ENCODE assay signal across 15 mouse cellular contexts in genomic region chr19:58878560-58878959, GRCm38 (mm10).
DNase-seq lines count a peak whose midpoint lies in the region; ATAC-seq and TF ChIP-seq lines count a peak whose summit lies in the region.
"Had no signal": no experiment of that assay in that cellular context is flagged by ENCODE, and none has a peak within 500 bp of the region (broad histone marks: within the 10 kb centered on the region; RNA-seq: fewer than 3 reads in every experiment).

No protein-coding gene starts in this region.

- no peaks in the 10 kb centered on the region for H3K27me3 ChIP-seq in heart, embryonic 16.5 days (ENCODE audit: control insufficient read depth, insufficient read depth, low read length)
- no peaks in the 10 kb centered on the region for H3K27me3 ChIP-seq in midbrain, postnatal 0 days (ENCODE audit: insufficient read depth, low read length)
- H3K27me3 ChIP-seq in midbrain, embryonic 15.5 days (replicated peaks), result no peaks in the 10 kb centered on the region

- no peaks in the 10 kb centered on the region for H3K36me3 ChIP-seq in heart, embryonic 16.5 days (ENCODE audit: control insufficient read depth, insufficient read depth)
- H3K36me3 ChIP-seq in midbrain, postnatal 0 days (ENCODE audit: insufficient read depth, low read length), result no peaks in the 10 kb centered on the region
- no peaks in the 10 kb centered on the region for H3K36me3 ChIP-seq in midbrain, embryonic 15.5 days (replicated peaks)
- H3K36me3 ChIP-seq: forebrain, embryonic 10.5 days had no signal

- TF ChIP-seq POLR2A in embryonic fibroblast, embryonic 13.5 days (IDR thresholded peaks at IDR 0.05; ENCODE audit: low read depth, low read length), result no peak

- 56% methylated on average over 2 of the region's 2 CpGs for WGBS in heart, embryonic 16.5 days
- 65% methylated on average over 2 of the region's 2 CpGs for WGBS in midbrain, postnatal 0 days
- 68% methylated on average over 2 of the region's 2 CpGs for WGBS in midbrain, embryonic 15.5 days

- TF ChIP-seq CTCF in midbrain, postnatal 0 days (IDR thresholded peaks at IDR 0.05), result no peak
- no peak for TF ChIP-seq CTCF in embryonic fibroblast, embryonic 13.5 days (IDR thresholded peaks at IDR 0.05; ENCODE audit: borderline replicate concordance, insufficient read depth, low read length)
- TF ChIP-seq CTCF in left cerebral cortex, adult 2 months (IDR thresholded peaks at IDR 0.05), result no peak

- H3K27ac ChIP-seq in heart, embryonic 16.5 days (ENCODE audit: low read length), result no peak overlapping the region
- no peak overlapping the region for H3K27ac ChIP-seq in midbrain, postnatal 0 days (ENCODE audit: low read depth, low read length)
- H3K27ac ChIP-seq in midbrain, embryonic 15.5 days, result no peak overlapping the region
- peak overlapping the region; percentile 48; the same call in 1 of the 2 replicates for H3K27ac ChIP-seq in embryonic fibroblast, embryonic 13.5 days (ENCODE audit: insufficient read depth, low read length)
- H3K27ac ChIP-seq in left cerebral cortex, adult 2 months, result no peak overlapping the region
- H3K27ac ChIP-seq: forebrain, embryonic 10.5 days; macrophage had no signal

- H3K9me3 ChIP-seq in heart, embryonic 16.5 days (replicated peaks; ENCODE audit: control insufficient read depth, low read length), result no peaks in the 10 kb centered on the region
- no peaks in the 10 kb centered on the region for H3K9me3 ChIP-seq in midbrain, postnatal 0 days (ENCODE audit: low read length)
- H3K9me3 ChIP-seq in midbrain, embryonic 15.5 days, result no peaks in the 10 kb centered on the region
- H3K9me3 ChIP-seq: forebrain, embryonic 10.5 days had no signal

- peaks cover 23% of the 10 kb centered on the region for H3K4me1 ChIP-seq in heart, embryonic 16.5 days (ENCODE audit: control insufficient read depth, insufficient read depth, low read length)
- 0 out of 2 replicates have a peak, but pooled peaks cover 2% of the 10 kb centered on the region for H3K4me1 ChIP-seq in midbrain, postnatal 0 days (ENCODE audit: insufficient read depth, low read length)
- peaks cover 6% of the 10 kb centered on the region for H3K4me1 ChIP-seq in midbrain, embryonic 15.5 days
- peaks cover 17% of the 10 kb centered on the region for H3K4me1 ChIP-seq in embryonic fibroblast, embryonic 13.5 days (ENCODE audit: control insufficient read depth, insufficient read depth, low read length)
- H3K4me1 ChIP-seq: forebrain, embryonic 10.5 days had no signal

- no peak for DNase-seq in heart, adult 18-20 months
- DNase-seq in midbrain, postnatal 0 days (ENCODE audit: low spot score), result peak; percentile 16
- DNase-seq in lung, postnatal 4 days, result peak; percentile 39 to 52
- no peak for DNase-seq in left cerebral cortex, adult 2 months (ENCODE audit: extremely low spot score in 1 of 2, low spot score in 2 of 2)
- DNase-seq: adrenal gland, adult 8-10 months; cerebellum, adult 9-11 months; kidney, adult 18-20 months; liver; right cerebral cortex, adult 18-20 months; thymus, adult 18-20 months had no signal

- no peak overlapping the region for H3K9ac ChIP-seq in heart, embryonic 16.5 days (ENCODE audit: low read length)
- no peak overlapping the region for H3K9ac ChIP-seq in midbrain, postnatal 0 days (replicated peaks; ENCODE audit: low read length, poor library complexity, severe bottlenecking)
- no peak overlapping the region for H3K9ac ChIP-seq in midbrain, embryonic 15.5 days

- no peak overlapping the region for H3K4me3 ChIP-seq in heart, embryonic 16.5 days (ENCODE audit: low read length)
- H3K4me3 ChIP-seq in midbrain, postnatal 0 days (ENCODE audit: low read depth, low read length), result no peak overlapping the region
- H3K4me3 ChIP-seq in midbrain, embryonic 15.5 days, result no peak overlapping the region
- no peak overlapping the region for H3K4me3 ChIP-seq in embryonic fibroblast, embryonic 13.5 days (ENCODE audit: insufficient read depth, low read length)
- H3K4me3 ChIP-seq in left cerebral cortex, adult 2 months, result no peak overlapping the region
- H3K4me3 ChIP-seq: forebrain, embryonic 10.5 days had no signal

- 0 out of 2 replicates have a peak, but pooled peaks have one; percentile 34 for ATAC-seq in heart, embryonic 16.5 days (replicated peaks; ENCODE audit: extremely low read depth, insufficient read depth, low FRiP score)
- ATAC-seq in midbrain, postnatal 0 days (ENCODE audit: low FRiP score), result no peak
- no peak for ATAC-seq in midbrain, embryonic 15.5 days (replicated peaks)

- intact Hi-C loops in left cerebral cortex, adult 2 months (cut with DNase I), result no loop called here

- H3K4me2 ChIP-seq in heart, embryonic 16.5 days (ENCODE audit: low read depth, low read length), result no peak overlapping the region
- H3K4me2 ChIP-seq in midbrain, postnatal 0 days (ENCODE audit: low read depth, low read length, poor library complexity, severe bottlenecking), result no peak overlapping the region
- no peak overlapping the region for H3K4me2 ChIP-seq in midbrain, embryonic 15.5 days

Comparison
In these comparisons a context has a peak if more than half of its experiments do, and no peak if none do; other contexts are left out.
1. DNase-seq: peak in midbrain, postnatal 0 days (single experiment) and lung, postnatal 4 days (2 of 2); none in heart, adult 18-20 months (0 of 2) and left cerebral cortex, adult 2 months (0 of 2).